Mouse (Mus musculus): ENCODE data around the gene Padi2. TPM values are rescaled to one million over a fixed set of nuclear protein-coding genes. Genes with fewer than 3 reads are reported as not detected.

Padi2 gene
- total RNA-seq (2017) = 11.0 and 12.1 TPM in 2 replicates

DNA sequence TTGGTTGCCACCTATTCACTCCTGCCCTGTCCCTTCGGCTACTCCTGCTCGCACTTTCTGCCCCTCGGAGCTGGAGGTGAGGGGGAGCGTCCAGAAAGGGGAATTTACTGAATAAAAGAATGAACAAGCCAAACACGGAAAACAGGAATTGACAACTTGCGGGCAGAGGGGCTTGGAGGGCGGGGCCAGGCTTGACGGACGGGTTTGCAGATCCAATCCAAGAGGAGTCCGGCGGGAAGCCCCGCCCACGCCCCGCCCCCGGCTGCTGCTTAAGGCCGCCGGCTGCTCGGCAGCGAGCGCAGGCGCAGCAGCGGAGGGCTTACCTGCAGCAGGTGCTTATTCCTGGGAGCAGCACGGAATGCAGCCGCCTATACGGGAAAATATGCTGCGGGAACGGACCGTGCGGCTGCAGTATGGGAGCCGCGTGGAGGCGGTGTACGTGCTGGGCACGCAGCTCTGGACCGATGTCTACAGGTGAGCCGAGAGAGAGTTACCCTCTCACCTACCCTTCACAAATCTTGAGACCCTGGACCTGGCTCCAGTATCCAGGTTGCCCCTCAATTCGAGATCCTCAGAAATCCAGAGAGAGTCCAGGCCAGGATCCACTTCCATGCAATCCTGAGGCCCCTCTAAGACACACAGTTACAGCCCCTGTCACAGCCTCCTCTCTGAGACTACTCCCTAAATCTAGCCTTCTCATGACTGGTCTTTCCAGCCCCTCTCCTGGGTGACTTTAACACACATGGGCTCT is at the start of gene Padi2:
Gene Padi2, plus strand, starts transcription at position 269 of the 751 bp plus-strand sequence.
- peak; percentile 35 to 68; a peak in 3 of 4 replicates for ATAC-seq (replicated peaks in 1 of 2; ENCODE audit: insufficient read depth in 1 of 2, low FRiP score in 2 of 2, low TSS enrichment in 1 of 2, low read depth in 1 of 2, poor library complexity in 2 of 2, severe bottlenecking in 2 of 2)

GRCm38 (mm10) chr4:140857041-140857440 is 49.1 kb upstream of the Padi2 start:
- ATAC-seq (replicated peaks in 1 of 2; ENCODE audit: insufficient read depth in 1 of 2, low FRiP score in 2 of 2, low TSS enrichment in 1 of 2, low read depth in 1 of 2, poor library complexity in 2 of 2, severe bottlenecking in 2 of 2) = peak in 1 of 2 experiments; percentile 31; a peak in 1 of 4 replicates

DNA sequence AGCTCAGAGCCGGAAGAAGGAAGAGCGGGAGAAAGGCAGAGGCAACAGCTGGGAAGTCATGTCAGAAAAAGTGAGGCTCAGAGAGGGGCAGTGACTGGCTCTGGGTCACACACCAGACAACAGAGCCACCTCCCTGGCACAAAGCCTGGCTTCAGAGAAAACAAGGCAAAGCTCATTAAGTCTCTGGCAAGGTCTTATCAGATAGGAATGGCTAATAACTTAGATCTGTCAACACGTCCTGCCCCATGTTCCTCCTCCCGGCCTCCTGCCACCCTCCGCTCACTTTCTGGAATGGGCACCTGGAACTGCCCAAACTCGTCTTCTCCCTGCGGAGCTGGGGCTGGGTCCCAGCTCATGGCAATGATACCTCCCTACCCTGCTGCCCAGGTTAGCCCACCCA is 48.3 kb upstream of the Padi2 start:
- ATAC-seq (replicated peaks in 1 of 2; ENCODE audit: insufficient read depth in 1 of 2, low FRiP score in 2 of 2, low TSS enrichment in 1 of 2, low read depth in 1 of 2, poor library complexity in 2 of 2, severe bottlenecking in 2 of 2) = no peak

GRCm38 (mm10) chr4:140859291-140859690 is 46.9 kb upstream of the Padi2 start:
- ATAC-seq (replicated peaks in 1 of 2; ENCODE audit: insufficient read depth in 1 of 2, low FRiP score in 2 of 2, low TSS enrichment in 1 of 2, low read depth in 1 of 2, poor library complexity in 2 of 2, severe bottlenecking in 2 of 2) = peak; percentile 22 to 24; a peak in 1 of 4 replicates

GRCm38 (mm10) chr4:140860125-140860766 is 45.9 kb upstream of the Padi2 start:
- ATAC-seq (replicated peaks in 1 of 2; ENCODE audit: insufficient read depth in 1 of 2, low FRiP score in 2 of 2, low TSS enrichment in 1 of 2, low read depth in 1 of 2, poor library complexity in 2 of 2, severe bottlenecking in 2 of 2) = peak; percentile 91

DNA sequence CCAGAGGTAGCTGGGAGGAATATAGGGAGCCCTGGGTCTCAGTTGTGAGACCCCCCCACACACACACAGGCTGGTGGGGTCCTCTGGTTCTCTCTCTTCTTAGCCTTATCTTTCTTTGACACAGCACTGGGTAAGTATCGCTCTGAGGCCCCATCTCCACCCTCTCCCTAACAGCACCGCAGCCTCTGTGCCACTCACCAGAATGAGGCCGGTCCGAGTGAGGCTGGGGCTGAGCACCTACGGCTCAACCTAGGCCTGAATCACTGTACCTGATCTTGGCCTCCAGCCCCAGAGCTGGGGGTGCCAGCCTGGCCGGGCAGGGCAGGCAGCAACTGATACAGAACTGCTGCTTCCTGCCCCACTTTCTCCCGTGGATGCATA is 45.4 kb upstream of the Padi2 start:
- no peak for ATAC-seq (replicated peaks in 1 of 2; ENCODE audit: insufficient read depth in 1 of 2, low FRiP score in 2 of 2, low TSS enrichment in 1 of 2, low read depth in 1 of 2, poor library complexity in 2 of 2, severe bottlenecking in 2 of 2)

DNA sequence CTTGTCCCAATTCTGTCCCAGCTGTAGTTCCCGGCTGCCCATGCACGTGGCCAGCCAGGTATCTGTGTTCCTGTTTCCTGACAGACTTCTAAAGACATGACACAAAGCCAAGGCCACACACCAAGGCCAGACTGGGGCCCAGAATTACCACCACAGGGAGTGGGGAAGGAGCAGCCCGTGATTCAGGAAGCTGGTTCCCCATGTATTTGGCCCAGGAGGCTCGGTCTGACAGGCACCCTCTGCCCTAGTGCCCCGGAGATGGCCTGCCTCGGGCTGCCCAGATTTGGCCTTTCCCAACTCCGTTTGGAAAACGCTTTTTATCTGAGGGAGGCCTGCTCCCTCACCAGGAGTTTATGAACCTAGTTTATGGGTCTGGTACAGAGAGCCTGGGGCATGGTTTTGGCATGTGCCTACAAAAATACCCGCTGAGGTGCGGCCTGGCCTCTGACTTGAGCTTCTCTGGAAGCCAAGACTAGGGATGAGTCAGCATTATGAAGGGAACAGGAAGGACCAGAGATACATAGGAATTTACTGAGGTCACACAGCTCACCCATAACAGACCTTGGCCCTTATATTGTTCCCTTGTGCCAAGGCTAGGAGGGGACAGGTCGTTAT is 44.0 kb upstream of the Padi2 start:
- no peak for ATAC-seq (replicated peaks in 1 of 2; ENCODE audit: insufficient read depth in 1 of 2, low FRiP score in 2 of 2, low TSS enrichment in 1 of 2, low read depth in 1 of 2, poor library complexity in 2 of 2, severe bottlenecking in 2 of 2)

GRCm38 (mm10) chr4:140868484-140869190 is 37.5 kb upstream of the Padi2 start:
- peak; percentile 61 to 70; a peak in 3 of 4 replicates for ATAC-seq (replicated peaks in 1 of 2; ENCODE audit: insufficient read depth in 1 of 2, low FRiP score in 2 of 2, low TSS enrichment in 1 of 2, low read depth in 1 of 2, poor library complexity in 2 of 2, severe bottlenecking in 2 of 2)

- no peak for ATAC-seq (replicated peaks in 1 of 2; ENCODE audit: insufficient read depth in 1 of 2, low FRiP score in 2 of 2, low TSS enrichment in 1 of 2, low read depth in 1 of 2, poor library complexity in 2 of 2, severe bottlenecking in 2 of 2)
These were observed 36.2 kb upstream of the Padi2 start for GRCm38 (mm10) chr4:140869945-140870344.

- no peak for ATAC-seq (replicated peaks in 1 of 2; ENCODE audit: insufficient read depth in 1 of 2, low FRiP score in 2 of 2, low TSS enrichment in 1 of 2, low read depth in 1 of 2, poor library complexity in 2 of 2, severe bottlenecking in 2 of 2)
These were observed 35.3 kb upstream of the Padi2 start for GRCm38 (mm10) chr4:140870876-140871275.

- no peak for ATAC-seq (replicated peaks in 1 of 2; ENCODE audit: insufficient read depth in 1 of 2, low FRiP score in 2 of 2, low TSS enrichment in 1 of 2, low read depth in 1 of 2, poor library complexity in 2 of 2, severe bottlenecking in 2 of 2)
These were observed 34.8 kb upstream of the Padi2 start for GRCm38 (mm10) chr4:140871376-140871775.

DNA sequence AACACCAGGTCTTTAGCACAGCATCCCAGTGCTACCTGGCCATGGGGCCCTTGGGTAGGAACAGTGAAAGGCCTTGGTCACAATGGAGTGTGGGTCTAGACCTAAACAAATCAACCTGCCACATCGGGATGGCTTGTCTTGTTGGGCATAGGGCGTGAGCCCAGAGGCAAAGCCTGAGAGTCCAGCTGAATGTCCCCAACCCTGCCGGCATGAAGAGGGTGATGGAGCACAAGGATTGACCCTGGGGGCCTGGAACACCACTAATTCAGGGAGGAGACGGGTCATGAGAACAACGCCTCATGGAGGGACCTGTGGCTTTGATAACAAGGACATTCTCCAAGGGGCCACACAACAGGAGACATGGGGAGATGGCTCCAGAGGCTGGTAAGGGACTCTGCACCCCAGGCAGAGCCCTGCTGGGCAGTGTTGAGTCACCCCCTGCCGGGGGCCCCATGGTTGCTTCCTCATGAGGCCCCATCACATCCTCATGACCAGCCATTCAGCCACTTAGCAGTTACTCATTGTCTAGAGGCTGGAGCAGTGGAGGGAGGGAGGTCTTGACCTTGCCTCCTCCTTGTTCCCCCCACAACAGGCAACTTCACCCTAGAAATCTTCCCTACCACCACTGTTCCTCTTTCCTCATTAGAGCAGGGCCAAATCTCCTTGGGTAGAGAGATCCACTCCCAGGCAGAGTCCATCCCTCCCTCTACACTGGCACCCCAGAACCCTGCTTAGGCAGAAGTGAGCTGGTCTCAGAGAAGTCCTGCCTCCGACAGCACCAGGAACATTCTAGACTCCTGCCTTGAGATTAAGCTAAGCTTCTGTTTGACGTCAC is 34.1 kb upstream of the Padi2 start:
- peak; percentile 13 to 33; a peak in 3 of 4 replicates for ATAC-seq (replicated peaks in 1 of 2; ENCODE audit: insufficient read depth in 1 of 2, low FRiP score in 2 of 2, low TSS enrichment in 1 of 2, low read depth in 1 of 2, poor library complexity in 2 of 2, severe bottlenecking in 2 of 2)

GRCm38 (mm10) chr4:140872686-140872992 is 33.5 kb upstream of the Padi2 start:
- ATAC-seq (replicated peaks in 1 of 2; ENCODE audit: insufficient read depth in 1 of 2, low FRiP score in 2 of 2, low TSS enrichment in 1 of 2, low read depth in 1 of 2, poor library complexity in 2 of 2, severe bottlenecking in 2 of 2) = no peak

DNA sequence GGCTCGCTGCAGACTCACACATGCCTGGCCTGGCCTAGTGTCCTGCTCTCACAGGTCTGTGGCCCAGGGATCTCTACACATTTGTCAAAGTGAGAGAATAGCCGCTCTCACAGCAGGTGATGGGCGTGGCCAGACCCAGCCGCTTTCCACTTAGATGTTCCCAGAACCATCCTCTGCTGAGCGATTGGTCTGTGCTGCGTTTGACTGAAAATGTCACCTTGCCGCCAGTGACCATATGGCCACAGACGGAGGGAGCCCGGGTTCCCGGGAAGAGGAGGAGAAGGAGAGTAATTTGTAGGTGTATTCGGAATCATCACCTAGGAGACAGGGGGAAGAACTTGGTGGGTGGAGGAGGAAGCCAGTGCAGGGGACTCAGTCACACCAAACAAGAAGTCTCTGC is 33.1 kb upstream of the Padi2 start:
- ATAC-seq (replicated peaks in 1 of 2; ENCODE audit: insufficient read depth in 1 of 2, low FRiP score in 2 of 2, low TSS enrichment in 1 of 2, low read depth in 1 of 2, poor library complexity in 2 of 2, severe bottlenecking in 2 of 2) = no peak

DNA sequence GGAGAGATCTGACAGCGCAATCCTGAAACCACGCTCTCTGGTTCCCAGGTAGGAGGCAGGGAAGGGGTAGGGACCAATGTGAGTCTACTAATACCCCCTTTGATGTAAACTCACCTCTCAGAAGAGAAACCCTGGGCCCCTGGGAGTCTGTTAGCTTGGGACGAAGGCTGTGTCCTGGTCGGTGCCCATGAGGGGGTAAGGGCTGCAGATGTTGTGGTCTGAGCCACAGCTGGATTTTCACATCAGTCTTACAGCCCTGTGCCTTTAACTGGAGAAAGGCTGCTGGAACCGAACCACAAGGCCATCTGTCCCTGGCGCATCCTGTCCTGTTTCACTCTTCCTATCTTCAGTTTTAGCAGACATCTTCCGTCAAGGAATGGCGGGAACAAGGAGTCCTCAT is 30.0 kb upstream of the Padi2 start:
- no peak for ATAC-seq (replicated peaks in 1 of 2; ENCODE audit: insufficient read depth in 1 of 2, low FRiP score in 2 of 2, low TSS enrichment in 1 of 2, low read depth in 1 of 2, poor library complexity in 2 of 2, severe bottlenecking in 2 of 2)

DNA sequence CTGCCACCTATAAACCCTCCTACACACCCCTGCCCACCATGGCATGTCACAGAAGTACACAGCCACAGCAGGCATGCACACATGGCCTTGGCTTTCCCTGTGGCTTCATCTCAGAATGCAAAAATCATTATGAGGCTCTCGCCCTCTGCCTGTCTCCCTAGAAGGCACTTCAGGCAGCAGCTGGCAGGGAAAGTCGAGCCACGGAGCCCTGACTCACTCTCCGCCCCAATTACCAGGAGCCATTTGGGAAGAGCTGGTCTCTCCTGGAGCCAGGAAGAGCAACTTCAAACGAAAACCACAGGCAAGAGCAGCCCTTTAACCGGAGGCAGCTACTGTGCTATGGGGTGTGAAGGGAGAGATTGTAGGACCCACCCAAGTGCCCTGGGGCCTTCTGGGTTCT is 29.5 kb upstream of the Padi2 start:
- no peak for ATAC-seq (replicated peaks in 1 of 2; ENCODE audit: insufficient read depth in 1 of 2, low FRiP score in 2 of 2, low TSS enrichment in 1 of 2, low read depth in 1 of 2, poor library complexity in 2 of 2, severe bottlenecking in 2 of 2)

DNA sequence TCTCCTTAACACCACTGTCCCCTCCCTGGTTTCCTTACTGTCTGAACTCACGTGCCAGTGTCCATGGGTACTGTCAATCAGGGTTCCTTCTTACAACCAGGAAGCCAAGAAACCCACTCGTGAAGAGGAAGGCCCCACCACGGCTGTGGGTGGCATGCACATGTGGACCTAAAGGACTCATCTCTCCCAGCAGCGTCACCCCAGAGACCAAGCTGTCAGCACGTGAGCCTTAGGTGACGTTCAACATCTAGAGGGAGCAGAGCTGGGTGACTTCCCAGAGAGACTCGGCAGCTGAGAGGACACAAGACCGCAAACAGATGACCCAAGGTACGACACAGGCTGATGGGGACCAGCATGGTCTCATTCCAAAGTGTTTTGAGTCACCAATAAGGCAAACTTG is 28.7 kb upstream of the Padi2 start:
- no peak for ATAC-seq (replicated peaks in 1 of 2; ENCODE audit: insufficient read depth in 1 of 2, low FRiP score in 2 of 2, low TSS enrichment in 1 of 2, low read depth in 1 of 2, poor library complexity in 2 of 2, severe bottlenecking in 2 of 2)
